Mouse (Mus musculus) midbrain, embryonic 13.5 days (tissue): ENCODE measurements around the gene Wnt1. TPM values are rescaled to one million over a fixed set of nuclear protein-coding genes. Genes with fewer than 3 reads are reported as not detected.
A peak's percentile ranks its signal among the peaks of the same experiment; 100 is the strongest.

Source experiments
- ATAC-seq: fragments of 200-750 bp; cut with Nextera tagmentation; 2 replicates; pipeline ENCODE4 v1.8.0; 2017; ENCODE audit warnings: mild to moderate bottlenecking, moderate TSS enrichment, moderate library complexity
- H3K27ac ChIP-seq: fragments of 300-500 bp; sonication (generic); 2 replicates; pipeline ENCODE4 v1.5.1; 2015; ENCODE audit warnings: inconsistent platforms, mild to moderate bottlenecking, moderate library complexity
- H3K27me3 ChIP-seq: fragments of 300-500 bp; sonication (generic); 2 replicates; pipeline ENCODE4 v1.6.1; 2015; ENCODE audit warnings: mild to moderate bottlenecking, inconsistent platforms
- H3K36me3 ChIP-seq: fragments of 300-500 bp; sonication (generic); 2 replicates; pipeline ENCODE4 v1.6.1; 2015; ENCODE audit warnings: mild to moderate bottlenecking, inconsistent platforms
- H3K4me1 ChIP-seq: fragments of 300-500 bp; sonication (generic); replicated peaks from 2 replicates; pipeline ENCODE4 v1.6.1; 2015; ENCODE audit warnings: inconsistent platforms
- H3K4me2 ChIP-seq: fragments of 300-500 bp; sonication (generic); replicated peaks from 2 replicates; pipeline ENCODE4 v1.6.1; 2015; ENCODE audit warnings: moderate library complexity, mild to moderate bottlenecking, inconsistent platforms
- H3K4me3 ChIP-seq: fragments of 300-500 bp; sonication (generic); replicated peaks from 2 replicates; pipeline ENCODE4 v1.5.1; 2015; ENCODE audit warnings: mild to moderate bottlenecking, inconsistent platforms
- H3K9ac ChIP-seq: fragments of 300-500 bp; sonication (generic); replicated peaks from 2 replicates; pipeline ENCODE4 v1.6.1; 2015; ENCODE audit warnings: mild to moderate bottlenecking, inconsistent platforms
- H3K9me3 ChIP-seq: fragments of 300-500 bp; sonication (generic); 2 replicates; pipeline ENCODE4 v1.6.1; 2016; ENCODE audit warnings: mild to moderate bottlenecking, inconsistent platforms
- WGBS: fragments of 180-500 bp; shearing (Covaris S2); methylation state at CpG from one replicate; pipeline ENCODE4 v1.1.7; 2015; 5-methylcytosine and 5-hydroxymethylcytosine counted together
- polyA plus RNA-seq: library from polyadenylated mRNA; unstranded; fragments of >200 nt; fragmentation: Nextera tagmentation; extraction: Ambion mirVana; gene quantifications from 2 replicates; pipeline ENCODE4 v1.2.1, GENCODE M21; 2015

The Wnt1 gene
- polyA plus RNA-seq, 1 experiment from 2014 or later, result 8.6 TPM

DNA sequence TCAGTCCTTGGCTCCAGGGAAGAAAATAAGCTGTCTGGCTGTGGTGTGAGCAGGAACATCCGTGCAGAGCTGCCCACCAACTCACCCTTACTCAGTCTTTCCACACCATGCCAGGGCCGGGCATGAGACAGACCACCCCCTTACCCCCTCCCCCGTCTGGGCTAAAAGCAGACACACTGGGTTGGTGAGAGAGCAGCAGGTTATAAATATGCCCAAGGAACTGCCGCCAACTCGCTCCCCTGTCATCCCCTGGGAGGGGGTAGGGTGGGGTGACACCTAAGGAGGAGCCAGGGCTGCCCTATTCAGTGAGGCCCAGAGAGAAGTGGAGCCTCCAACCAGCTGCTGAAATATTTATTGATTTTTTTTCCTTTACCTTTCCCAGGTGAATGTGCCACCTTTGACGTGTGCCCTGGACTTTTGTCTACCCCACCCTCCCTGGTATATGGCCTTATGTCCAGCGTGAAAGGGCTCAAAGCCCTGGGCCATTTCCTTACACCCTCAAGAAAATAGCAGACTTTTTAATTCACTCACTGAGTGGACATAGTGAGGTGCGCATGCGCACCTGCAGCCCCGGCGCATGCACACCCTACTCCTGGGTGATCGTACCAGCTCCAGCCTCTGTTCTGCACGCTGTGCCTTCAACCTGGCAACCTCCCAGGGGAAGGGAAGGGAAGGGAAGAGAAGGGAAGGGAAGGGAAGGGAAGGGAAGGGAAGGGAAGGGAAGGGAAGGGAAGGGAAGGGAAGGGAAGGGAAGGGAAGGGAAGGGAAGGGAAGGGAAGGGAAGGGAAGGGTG, 7.3 kb downstream of the Wnt1 start:
- no peak overlapping the region for H3K27ac ChIP-seq
- H3K9ac ChIP-seq, result no peak overlapping the region
- H3K4me3 ChIP-seq, result no peak overlapping the region
- H3K4me2 ChIP-seq, result 0 out of 2 replicates have a peak overlapping the region, but pooled peaks have one; percentile 5
- H3K9me3 ChIP-seq, result no peaks in the 10 kb centered on the region
- no peaks in the 10 kb centered on the region for H3K36me3 ChIP-seq
- no peak for ATAC-seq
- peaks cover 41% of the 10 kb centered on the region for H3K4me1 ChIP-seq
- WGBS, result 3% methylated on average over 13 of the region's 13 CpGs
- H3K27me3 ChIP-seq, result peaks cover 97% of the 10 kb centered on the region

DNA sequence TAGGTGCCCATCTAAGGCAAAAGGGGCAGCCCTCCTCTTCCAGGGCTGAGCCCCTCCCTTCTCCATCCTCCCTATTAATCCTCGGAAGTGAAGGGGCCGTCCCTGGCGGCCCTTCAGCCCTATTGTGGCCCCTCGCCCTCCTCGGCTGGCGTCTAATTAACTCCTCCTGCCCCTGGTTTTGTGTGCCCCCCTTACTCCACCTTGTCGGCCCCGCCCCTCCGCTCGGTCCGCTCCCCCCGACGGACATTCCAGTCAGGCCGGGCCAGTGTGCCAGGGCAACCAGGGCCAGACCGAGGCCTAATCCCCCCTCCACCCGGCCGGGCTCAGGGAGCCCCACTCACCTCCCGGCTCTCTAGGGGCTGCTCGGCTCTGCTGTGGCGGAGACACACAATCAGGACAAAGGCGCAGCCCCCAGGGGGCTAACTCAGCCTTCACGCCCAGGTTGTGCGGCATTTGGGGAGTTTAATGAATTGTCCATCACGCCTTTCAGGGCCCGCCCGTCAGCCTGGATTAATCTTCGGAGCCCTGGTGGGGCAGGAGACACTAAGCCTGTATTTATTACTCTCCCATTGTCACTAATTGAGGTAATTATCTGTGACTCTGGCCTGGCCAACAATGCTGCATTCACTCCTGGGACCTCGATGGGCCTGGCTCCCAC, 8.3 kb downstream of the Wnt1 start:
- Histone ChIP-seq H3K27me3 (peaks cover 97% of the 10 kb centered on the region), H3K9me3 (no peaks in the 10 kb centered on the region), H3K9ac (no peak overlapping the region), H3K27ac (peak overlapping the region; percentile 52), H3K36me3 (no peaks in the 10 kb centered on the region), H3K4me1 (peaks cover 32% of the 10 kb centered on the region), H3K4me2 (peak overlapping the region; percentile 11), H3K4me3 (no peak overlapping the region)
- ATAC-seq, result peak; percentile 96
- WGBS, result under 1% methylated on average over 28 of the region's 28 CpGs

DNA sequence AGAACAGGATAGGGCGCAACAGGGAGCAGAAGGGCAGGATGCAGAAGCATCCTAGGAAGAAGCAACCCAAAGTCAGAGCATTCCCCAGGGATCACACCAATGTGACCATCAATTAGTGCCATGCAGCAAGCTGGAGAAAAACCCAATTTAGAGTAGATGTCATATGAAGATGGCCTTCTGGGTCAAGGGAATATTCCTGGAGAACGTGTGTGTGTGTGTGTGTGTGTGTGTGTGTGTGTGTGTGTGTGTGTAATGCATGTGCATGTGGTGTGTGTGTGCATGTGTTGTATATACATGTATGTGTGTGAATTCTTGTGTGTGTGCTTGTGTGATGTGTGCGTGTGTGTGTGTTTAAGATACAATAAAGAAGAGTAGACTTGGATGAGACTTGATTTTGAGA, 9.2 kb downstream of the Wnt1 start:
- no peak overlapping the region for H3K9ac ChIP-seq
- H3K36me3 ChIP-seq, result no peaks in the 10 kb centered on the region
- no peak overlapping the region for H3K4me3 ChIP-seq
- ATAC-seq, result no peak
- 57% methylated on average over 3 of the region's 3 CpGs for WGBS
- no peaks in the 10 kb centered on the region for H3K9me3 ChIP-seq
- peaks cover 97% of the 10 kb centered on the region for H3K27me3 ChIP-seq
- H3K27ac ChIP-seq, result no peak overlapping the region
- H3K4me1 ChIP-seq, result peaks cover 34% of the 10 kb centered on the region
- H3K4me2 ChIP-seq, result no peak overlapping the region

- peaks cover 97% of the 10 kb centered on the region for H3K27me3 ChIP-seq
- H3K4me3 ChIP-seq, result no peak overlapping the region
- H3K9ac ChIP-seq, result no peak overlapping the region
- H3K27ac ChIP-seq, result no peak overlapping the region
- H3K36me3 ChIP-seq, result no peaks in the 10 kb centered on the region
- WGBS, result 9% methylated on average over 12 of the region's 12 CpGs
- ATAC-seq, result no peak
- no peak overlapping the region for H3K4me2 ChIP-seq
- peaks cover 35% of the 10 kb centered on the region for H3K4me1 ChIP-seq
- H3K9me3 ChIP-seq, result no peaks in the 10 kb centered on the region
Measured at GRCm38 (mm10) chr15:98799396-98799795, 9.7 kb downstream of the Wnt1 start.

DNA sequence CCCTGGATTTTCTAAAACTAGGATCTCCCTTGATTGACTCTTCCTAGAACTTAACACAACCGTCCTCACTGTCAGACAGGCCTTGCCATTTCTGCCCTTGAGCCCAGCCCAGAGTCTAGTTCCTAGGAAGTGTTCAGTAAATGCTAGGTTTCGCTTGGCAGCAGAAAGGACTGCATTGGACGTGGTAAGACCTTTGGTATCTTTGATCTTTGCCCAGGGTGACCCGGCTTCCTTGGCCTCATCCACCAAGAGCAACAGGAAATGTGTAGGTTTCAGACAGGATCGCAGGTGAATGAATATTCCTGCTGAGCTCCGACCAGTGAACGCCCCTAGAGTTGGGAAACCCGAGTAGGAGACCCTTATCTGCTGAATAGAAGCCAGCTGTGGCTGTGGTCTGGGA, 13.3 kb downstream of the Wnt1 start:
- no peak for ATAC-seq
- Histone ChIP-seq H3K4me1 (peaks cover 52% of the 10 kb centered on the region), H3K9me3 (no peaks in the 10 kb centered on the region), H3K4me2 (no peak overlapping the region), H3K9ac (no peak overlapping the region), H3K36me3 (no peaks in the 10 kb centered on the region), H3K27me3 (peaks cover 100% of the 10 kb centered on the region), H3K27ac (no peak overlapping the region), H3K4me3 (no peak overlapping the region)
- 7% methylated on average over 8 of the region's 8 CpGs for WGBS

- WGBS, result under 1% methylated on average over 32 of the region's 32 CpGs
- Histone ChIP-seq H3K36me3 (no peaks in the 10 kb centered on the region), H3K4me2 (peak overlapping the region; percentile 32; the same call in 1 of the 2 replicates), H3K9ac (no peak overlapping the region), H3K9me3 (no peaks in the 10 kb centered on the region), H3K4me1 (peaks cover 52% of the 10 kb centered on the region), H3K4me3 (peak overlapping the region; percentile 21; the same call in 1 of the 2 replicates), H3K27ac (no peak overlapping the region), H3K27me3 (peaks cover 100% of the 10 kb centered on the region)
- ATAC-seq, result 0 out of 2 replicates have a peak, but pooled peaks have one; percentile 16
Measured at GRCm38 (mm10) chr15:98804054-98804453, 14.4 kb downstream of the Wnt1 start.

DNA sequence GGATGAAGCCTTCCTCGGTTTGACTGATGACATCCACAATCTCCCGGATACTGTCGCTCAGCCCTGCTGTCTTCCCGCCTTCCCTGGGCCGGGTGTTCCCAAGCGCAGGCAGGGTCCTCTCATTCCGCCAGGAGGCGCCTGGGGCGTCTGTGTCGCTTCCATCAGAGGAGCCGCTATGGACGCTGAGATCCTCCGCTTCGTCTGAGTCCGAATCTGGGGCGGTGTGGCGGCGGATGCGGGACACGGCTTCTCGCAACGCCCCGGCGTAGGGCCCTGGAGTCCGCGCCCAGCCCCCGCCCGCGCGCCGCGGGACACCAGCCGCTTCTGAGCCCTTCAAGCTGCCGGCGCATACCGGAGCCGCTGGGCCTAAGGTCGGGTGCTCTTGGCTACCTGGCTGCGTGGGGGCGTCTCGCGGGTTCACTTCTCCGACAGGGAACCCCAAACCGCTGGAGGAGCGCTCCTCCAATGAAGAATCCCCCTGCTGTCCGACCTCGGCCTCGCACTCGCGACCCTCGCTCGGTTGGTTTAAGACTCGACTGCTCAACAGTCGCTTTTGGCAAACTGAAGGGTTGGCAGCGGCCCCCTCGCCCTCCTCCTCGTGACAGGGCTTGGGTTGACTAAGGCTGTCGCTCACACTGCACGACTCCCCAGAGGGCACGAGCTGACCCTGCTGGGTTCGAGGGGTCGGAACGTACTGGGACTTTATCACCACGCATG, 15.8 kb downstream of the Wnt1 start:
- peak; percentile 55 for ATAC-seq

DNA sequence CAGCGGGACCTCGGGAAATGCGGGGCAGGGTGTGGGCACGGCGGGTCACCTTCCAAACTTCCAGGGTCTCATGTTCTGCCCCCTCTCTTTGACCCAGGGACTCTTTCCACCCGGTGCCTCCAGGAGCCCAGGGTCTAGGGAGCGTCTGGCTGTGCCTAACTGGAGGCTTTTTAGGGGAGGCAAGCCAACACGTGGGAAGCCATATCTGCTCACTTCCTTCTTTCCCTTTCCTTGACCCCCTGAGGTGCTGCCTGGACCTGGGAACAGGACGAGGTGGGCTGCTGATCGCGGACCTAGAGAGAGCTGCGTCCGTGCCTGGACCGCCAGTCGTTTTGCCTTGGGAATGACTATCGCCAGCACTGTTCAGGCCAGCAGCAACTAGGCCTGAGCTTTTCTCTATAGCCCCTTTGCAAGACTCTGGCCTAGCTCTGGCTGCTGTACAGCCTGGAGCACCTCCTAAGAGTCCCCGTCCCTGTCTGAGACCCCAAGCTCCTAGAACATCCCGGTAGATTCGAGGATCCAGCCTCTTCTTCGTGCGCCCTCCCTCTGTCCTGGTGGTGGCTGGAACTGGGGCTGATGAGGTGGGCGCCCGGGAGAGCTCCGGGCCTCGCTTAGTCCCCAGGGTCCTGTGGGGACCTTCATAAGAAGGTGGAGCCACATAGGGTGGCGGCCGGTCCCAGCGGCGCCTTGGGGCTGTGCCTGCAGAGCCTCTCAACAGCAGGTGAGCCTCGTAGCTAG, 16.6 kb downstream of the Wnt1 start:
- H3K27ac ChIP-seq, result no peak overlapping the region; the same call in 1 of the 2 replicates
- peaks cover 100% of the 10 kb centered on the region for H3K27me3 ChIP-seq
- 0 out of 2 replicates have a peak, but pooled peaks have one; percentile 10 for ATAC-seq
- no peaks in the 10 kb centered on the region for H3K9me3 ChIP-seq
- peak overlapping the region; percentile 48 for H3K4me3 ChIP-seq
- H3K4me2 ChIP-seq, result peak overlapping the region; percentile 63
- WGBS, result 3% methylated on average over 30 of the region's 30 CpGs
- no peak overlapping the region; the same call in 1 of the 2 replicates for H3K9ac ChIP-seq
- peaks cover 53% of the 10 kb centered on the region for H3K4me1 ChIP-seq
- 0 out of 2 replicates have a peak, but pooled peaks cover 5% of the 10 kb centered on the region for H3K36me3 ChIP-seq

More for the DNA sequence above, 15.8 kb downstream of the Wnt1 start:
- H3K4me3 ChIP-seq, result peak overlapping the region; percentile 48
- H3K4me1 ChIP-seq, result peaks cover 53% of the 10 kb centered on the region
- H3K36me3 ChIP-seq, result no peaks in the 10 kb centered on the region
- H3K4me2 ChIP-seq, result peak overlapping the region; percentile 62
- peaks cover 100% of the 10 kb centered on the region for H3K27me3 ChIP-seq
- H3K27ac ChIP-seq, result no peak overlapping the region
- WGBS, result under 1% methylated on average over 64 of the region's 64 CpGs
- peak overlapping the region; percentile 53 for H3K9ac ChIP-seq
- H3K9me3 ChIP-seq, result no peaks in the 10 kb centered on the region

GRCm38 (mm10) chr15:98806809-98807770, 17.4 kb downstream of the Wnt1 start:
- WGBS, result under 1% methylated on average over 58 of the region's 58 CpGs
- H3K9me3 ChIP-seq, result no peaks in the 10 kb centered on the region
- H3K4me3 ChIP-seq, result peak overlapping the region; percentile 48
- 0 out of 2 replicates have a peak, but pooled peaks cover 11% of the 10 kb centered on the region for H3K36me3 ChIP-seq
- H3K4me1 ChIP-seq, result peaks cover 53% of the 10 kb centered on the region
- H3K27ac ChIP-seq, result no peak overlapping the region
- ATAC-seq, result 0 out of 2 replicates have a peak, but pooled peaks have one; percentile 3
- H3K27me3 ChIP-seq, result peaks cover 91% of the 10 kb centered on the region
- peak overlapping the region; percentile 63 for H3K4me2 ChIP-seq
- H3K9ac ChIP-seq, result peak overlapping the region; percentile 59

DNA sequence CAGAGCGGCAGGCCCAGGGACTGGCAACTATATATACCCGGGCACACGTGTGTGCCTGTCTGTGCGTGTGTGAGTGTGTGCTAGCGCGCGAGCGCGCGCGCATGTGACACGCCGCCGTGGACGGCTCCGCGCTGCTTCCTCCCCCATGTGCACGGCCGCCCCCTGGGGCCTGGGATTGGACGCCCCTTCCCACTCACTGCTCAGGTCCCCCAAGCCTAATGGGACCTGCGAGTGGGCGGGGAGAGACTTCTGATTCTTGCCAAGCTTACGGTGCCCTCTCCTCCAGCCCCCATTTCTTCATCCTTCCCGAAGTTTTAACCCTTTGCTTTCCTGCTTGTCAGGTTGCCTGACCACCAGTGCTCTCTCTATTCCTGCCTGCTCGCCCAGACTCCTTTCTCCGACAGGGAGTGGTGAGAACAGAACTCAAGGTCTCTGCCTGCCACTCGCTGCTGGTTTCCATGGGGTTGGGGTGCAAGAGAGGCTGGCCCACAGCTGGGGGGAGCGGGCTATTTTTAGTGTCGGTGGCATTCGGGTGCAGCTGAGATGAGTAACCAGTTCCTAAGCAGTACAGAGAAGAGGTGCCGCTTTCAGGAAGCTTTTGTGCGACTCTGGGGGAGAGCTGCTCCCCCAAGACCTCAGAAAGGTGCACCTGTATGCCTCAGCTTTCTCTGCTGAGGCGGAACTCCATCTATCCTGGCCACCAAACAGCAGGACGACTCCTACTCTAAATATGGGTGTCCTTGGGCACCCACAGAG, 18.4 kb downstream of the Wnt1 start:
- Histone ChIP-seq H3K27ac (no peak overlapping the region), H3K9me3 (no peaks in the 10 kb centered on the region), H3K4me3 (peak overlapping the region; percentile 48), H3K4me2 (peak overlapping the region; percentile 63), H3K27me3 (peaks cover 81% of the 10 kb centered on the region), H3K9ac (peak overlapping the region; percentile 59), H3K4me1 (peaks cover 51% of the 10 kb centered on the region), H3K36me3 (peaks cover 19% of the 10 kb centered on the region)
- WGBS, result 1% methylated on average over 33 of the region's 34 CpGs
- ATAC-seq, result peak; percentile 49
